Mouse (Mus musculus) cerebellum, postnatal 4 days (tissue): ENCODE results near the gene Stap2.

Experiments used
- DNase-seq, 2 experiments: peaks; one replicate each; pipeline ENCODE4 v3.0.0; 2022; ENCODE audit warnings: low spot score in 2 of 2, mixed read lengths in 1 of 2

Stap2 gene

GRCm38 (mm10) chr17:56007444-56008355 lies 2.3 kb upstream of the Stap2 start:
- peak in 1 of 2 experiments; percentile 19 for DNase-seq

GRCm38 (mm10) chr17:56006956-56007355 lies 1.6 kb upstream of the Stap2 start:
- no peak for DNase-seq

- no peak for DNase-seq
These were observed 2.4 kb downstream of the Stap2 start for GRCm38 (mm10) chr17:56003000-56003399.

GRCm38 (mm10) chr17:55999794-56000499 lies 5.4 kb downstream of the Stap2 start:
- DNase-seq, result no peak

- no peak for DNase-seq
These were observed 9.4 kb downstream of the Stap2 start for GRCm38 (mm10) chr17:55996007-55996406.

DNA sequence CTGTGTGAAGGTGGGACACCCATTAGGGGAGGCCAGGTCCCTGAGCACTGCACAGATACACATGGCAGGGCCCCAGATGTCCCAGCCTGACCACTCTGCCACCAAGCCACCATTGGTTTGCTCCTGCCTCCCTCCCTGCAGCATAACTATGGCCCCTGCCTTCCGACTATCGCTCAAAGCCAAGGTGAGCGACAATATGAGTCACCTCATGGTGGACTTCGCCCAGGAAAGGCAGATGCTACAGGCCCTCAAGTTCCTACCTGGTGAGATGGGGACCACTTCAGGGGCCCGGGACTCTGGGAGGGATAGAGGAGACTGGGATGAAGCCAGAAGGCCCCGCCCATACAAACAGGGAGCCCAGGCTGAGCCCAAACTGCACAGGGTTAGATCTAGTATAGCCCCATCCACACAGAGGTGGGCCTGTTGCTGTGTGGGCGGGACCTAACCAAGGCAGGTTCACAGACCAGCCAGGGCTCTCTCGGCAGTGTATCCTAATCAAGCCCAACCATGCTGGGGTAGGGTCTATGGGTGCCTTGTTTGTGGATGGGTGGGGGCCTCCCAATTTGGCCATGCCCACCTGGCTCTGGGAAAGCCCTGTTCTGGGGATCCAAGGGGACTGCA lies 15.0 kb downstream of the Stap2 start:
- DNase-seq, result no peak

- DNase-seq, result peak; percentile 67 to 79
These were observed 19.1 kb downstream of the Stap2 start, which contains the start of gene Fsd1 for GRCm38 (mm10) chr17:55986030-55986961. TSS of gene Fsd1 (plus strand) at chr17:55986509.

DNA sequence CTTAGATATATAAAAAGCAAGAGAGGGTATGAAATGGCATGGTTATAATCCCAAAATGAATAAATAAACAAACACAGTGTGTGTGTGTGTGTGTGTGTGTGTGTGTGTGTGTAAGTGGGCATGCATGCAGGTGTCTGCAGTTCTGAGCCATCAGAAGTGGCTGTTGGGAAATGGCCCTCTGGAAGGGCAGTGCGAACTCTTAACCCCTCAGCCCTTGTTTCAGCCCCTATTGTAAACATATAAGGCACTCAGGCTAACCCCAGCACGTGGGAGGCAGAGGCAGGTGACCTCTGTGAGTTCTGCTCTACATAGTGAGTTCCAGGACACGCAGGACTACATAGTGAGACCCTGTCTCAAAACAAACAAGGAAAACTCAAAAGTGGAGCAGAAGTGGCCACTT lies 28.1 kb downstream of the Stap2 start:
- no peak for DNase-seq

DNA sequence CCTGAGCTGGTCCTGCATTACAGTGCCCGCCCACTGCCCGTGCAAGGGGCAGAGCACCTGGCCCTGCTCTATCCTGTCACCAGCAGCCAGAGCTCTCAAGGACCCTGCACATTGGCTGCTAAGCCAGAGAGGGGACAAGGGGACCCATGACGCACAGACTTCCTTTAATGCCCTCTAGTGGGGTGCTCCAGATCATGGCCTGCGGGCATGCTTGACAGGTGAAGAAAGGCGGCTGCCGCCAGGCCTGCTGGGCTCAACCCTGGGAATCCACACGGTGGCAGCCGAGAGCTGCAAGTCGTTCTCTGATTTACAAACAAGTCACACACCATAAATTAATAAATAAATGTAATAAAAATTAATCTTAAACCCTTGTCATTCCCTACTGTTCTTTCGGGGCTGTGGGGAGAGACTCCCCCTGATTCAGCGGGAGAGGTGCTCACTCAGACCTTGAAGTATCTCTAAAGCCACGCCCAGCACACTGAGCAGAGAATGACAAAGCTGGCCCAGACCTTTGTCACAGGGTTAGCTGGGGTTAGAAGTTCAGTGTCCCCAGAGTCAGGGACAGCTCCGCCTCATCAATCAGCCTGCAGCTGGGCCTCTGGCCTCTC lies 29.0 kb downstream of the Stap2 start:
- DNase-seq, result peak; percentile 70 to 85

DNA sequence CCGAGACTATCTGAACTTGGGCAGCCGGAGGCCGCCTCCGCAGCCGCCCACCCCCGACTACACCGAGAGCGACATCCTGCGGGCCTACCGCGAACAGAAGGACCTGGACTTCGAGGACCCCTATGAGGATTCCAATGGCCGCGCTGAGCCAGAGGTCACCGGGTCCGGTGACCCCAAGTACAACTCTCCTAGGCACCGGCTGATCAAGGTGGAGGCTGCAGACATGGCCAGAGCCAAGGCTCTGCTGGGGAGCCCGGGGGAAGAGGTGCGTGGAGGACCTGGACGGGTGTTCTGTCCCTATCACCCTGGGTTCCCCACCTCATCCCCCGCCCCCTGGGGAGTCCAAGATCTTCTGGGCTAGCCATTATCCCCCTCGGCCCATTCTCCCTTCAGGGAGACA lies 33.9 kb downstream of the Stap2 start:
- no peak for DNase-seq

GRCm38 (mm10) chr17:55969966-55970891 lies 35.2 kb downstream of the Stap2 start, which contains the start of gene Shd:
TSS of gene Shd (plus strand) at chr17:55970467.
- peak; percentile 48 to 74 for DNase-seq

GRCm38 (mm10) chr17:55969560-55969959 lies 35.8 kb downstream of the Stap2 start:
- DNase-seq, result peak; percentile 62 to 81

DNA sequence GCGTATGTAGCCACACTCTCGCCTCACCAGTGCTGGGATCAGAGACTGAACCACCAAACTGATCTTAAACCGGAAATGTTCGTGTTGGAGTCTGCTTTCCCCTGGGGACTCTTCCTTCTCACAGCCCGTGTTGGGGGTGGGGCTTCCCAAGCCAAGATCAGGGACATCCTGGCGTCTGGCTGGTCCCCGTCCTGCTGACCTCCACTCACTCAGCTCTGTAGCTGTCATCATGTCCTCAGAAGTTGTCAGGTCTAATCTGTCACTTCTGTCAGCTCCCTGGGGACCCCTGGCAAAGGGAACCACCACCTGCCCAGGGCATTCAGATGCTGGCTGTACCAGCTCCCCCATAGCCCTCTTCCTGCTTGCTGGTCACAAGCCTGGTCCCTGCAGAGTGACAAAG lies 37.2 kb downstream of the Stap2 start:
- no peak for DNase-seq

GRCm38 (mm10) chr17:55967186-55967585 lies 38.2 kb downstream of the Stap2 start:
- no peak for DNase-seq

DNA sequence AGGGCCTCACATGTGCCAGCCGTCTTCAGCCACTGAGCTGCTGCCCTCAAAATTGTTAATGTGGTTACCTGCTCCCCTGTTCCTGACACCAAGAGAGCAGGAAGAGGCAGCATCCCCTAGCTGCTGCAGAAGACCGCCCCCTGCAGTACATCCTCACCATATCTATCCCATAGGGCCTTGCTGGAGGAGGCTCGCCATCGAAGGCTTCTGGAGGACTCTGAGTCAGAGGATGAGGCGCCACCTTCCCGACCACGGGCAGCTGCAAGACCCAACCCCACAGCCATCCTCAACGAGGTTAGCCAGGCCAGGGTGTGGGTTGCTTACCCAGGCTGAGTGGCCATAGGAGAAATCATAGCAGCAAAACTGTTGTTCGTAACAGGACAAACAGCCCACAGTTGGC lies 40.4 kb downstream of the Stap2 start:
- DNase-seq, result peak in 1 of 2 experiments; percentile 15

DNA sequence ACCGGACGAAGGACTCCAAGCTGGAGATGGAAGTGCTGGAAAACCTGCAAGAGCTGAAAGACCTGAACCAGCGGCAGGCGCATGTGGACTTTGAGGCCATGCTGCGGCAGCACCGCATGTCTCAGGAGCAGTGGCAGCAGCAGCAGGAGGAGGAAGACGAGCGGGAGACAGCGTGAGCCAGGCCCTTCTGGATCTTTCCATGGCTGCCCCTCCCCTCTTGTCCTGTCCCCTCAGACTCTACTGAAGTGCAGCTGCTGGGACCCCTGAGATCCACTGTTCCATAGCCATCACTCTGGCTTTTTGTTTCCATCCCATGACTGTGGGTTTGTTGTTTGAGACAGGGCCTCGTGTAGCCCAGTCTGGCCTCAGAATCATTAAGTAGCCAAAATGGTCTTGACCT lies 40.9 kb downstream of the Stap2 start:
- DNase-seq, result peak in 1 of 2 experiments; percentile 13

DNA sequence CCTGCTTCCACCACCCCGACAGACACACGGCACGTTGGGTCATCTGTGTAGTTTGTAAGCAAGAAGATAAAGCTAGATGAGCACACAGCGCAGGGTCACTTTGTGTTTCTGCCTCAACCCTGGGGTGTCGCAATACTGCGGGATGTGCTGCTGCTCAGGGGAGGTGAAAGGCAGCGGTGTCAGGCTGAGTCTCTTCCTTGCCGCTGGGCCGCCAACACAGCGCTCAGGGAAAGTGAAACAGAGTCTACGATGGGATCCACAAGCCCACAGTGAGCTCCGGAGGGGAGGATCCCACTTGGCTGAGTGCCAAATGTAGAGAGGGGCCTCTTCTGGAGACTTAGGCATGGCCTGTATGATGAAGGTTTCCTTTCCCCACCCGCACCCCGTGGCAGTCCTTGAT lies 42.2 kb downstream of the Stap2 start:
- peak in 1 of 2 experiments; percentile 18 for DNase-seq

GRCm38 (mm10) chr17:55961631-55962030 lies 43.8 kb downstream of the Stap2 start:
- DNase-seq, result peak in 1 of 2 experiments; percentile 18

DNA sequence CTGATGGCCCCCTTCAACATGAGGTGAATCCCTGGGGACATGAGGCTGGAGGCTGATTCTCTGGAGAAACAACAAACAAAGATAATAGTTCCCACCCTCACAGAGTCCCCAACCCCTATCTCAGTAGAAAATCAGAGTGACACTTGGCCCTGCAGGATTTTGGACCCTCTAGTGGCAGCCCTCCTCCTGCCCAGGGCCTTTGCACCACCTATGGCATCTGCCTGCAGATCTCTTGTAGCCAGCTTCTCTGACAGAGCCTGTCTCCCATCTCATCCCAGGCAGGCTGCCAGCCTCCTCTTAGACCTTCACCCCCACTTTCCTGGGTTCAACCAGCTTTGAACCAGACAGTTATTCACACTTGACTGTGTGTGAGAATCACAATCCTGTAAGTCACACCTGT lies 44.6 kb downstream of the Stap2 start:
- peak in 1 of 2 experiments; percentile 15 for DNase-seq
